Mouse (Mus musculus) liver, embryonic 13.5 days (tissue): ENCODE measurements around the gene Lrit3. TPM values are rescaled to one million over a fixed set of nuclear protein-coding genes. Genes with fewer than 3 reads are reported as not detected.
A peak's percentile ranks its signal among the peaks of the same experiment; 100 is the strongest.
"Not testable (repeated sequence)": the region's sequence is repeated elsewhere in the genome, so short reads cannot be mapped to it uniquely, and the experiment has no call there.

Experiments
- ATAC-seq: fragments of 200-750 bp; cut with Nextera tagmentation; 2 replicates; pipeline ENCODE4 v1.8.0; 2017; ENCODE audit warnings: low read depth, mild to moderate bottlenecking, moderate number of reproducible peaks, moderate library complexity
- DNase-seq: peaks from one replicate; pipeline ENCODE4 v3.0.0; 2022
- H3K27ac ChIP-seq: fragments of 300-500 bp; sonication (generic); 2 replicates; pipeline ENCODE4 v1.5.1; 2015; ENCODE audit warnings: moderate library complexity, mild to moderate bottlenecking, inconsistent platforms
- H3K27me3 ChIP-seq: fragments of 300-500 bp; sonication (generic); 2 replicates; pipeline ENCODE4 v1.6.1; 2015; ENCODE audit warnings: mild to moderate bottlenecking, inconsistent platforms
- H3K36me3 ChIP-seq: fragments of 300-500 bp; sonication (generic); 2 replicates; pipeline ENCODE4 v1.6.1; 2015; ENCODE audit warnings: mild to moderate bottlenecking, inconsistent platforms
- H3K4me1 ChIP-seq: fragments of 300-500 bp; sonication (generic); replicated peaks from 2 replicates; pipeline ENCODE4 v1.6.1; 2015; ENCODE audit warnings: inconsistent platforms
- H3K4me2 ChIP-seq: fragments of 300-500 bp; sonication (generic); 2 replicates; pipeline ENCODE4 v1.6.1; 2015; ENCODE audit warnings: inconsistent platforms, mild to moderate bottlenecking, moderate library complexity
- H3K4me3 ChIP-seq: fragments of 300-500 bp; sonication (generic); replicated peaks from 2 replicates; pipeline ENCODE4 v1.5.1; 2015; ENCODE audit warnings: mild to moderate bottlenecking, inconsistent platforms
- H3K9ac ChIP-seq: fragments of 300-500 bp; sonication (generic); 2 replicates; pipeline ENCODE4 v1.6.1; 2015; ENCODE audit warnings: mild to moderate bottlenecking, inconsistent platforms
- H3K9me3 ChIP-seq: fragments of 300-500 bp; sonication (generic); replicated peaks from 2 replicates; pipeline ENCODE4 v1.6.1; 2016; ENCODE audit warnings: inconsistent platforms
- WGBS: fragments of 180-500 bp; shearing (Covaris S2); methylation state at CpG from one replicate; pipeline ENCODE4 v1.1.7; 2015; ENCODE audit not compliant: insufficient replicate concordance; 5-methylcytosine and 5-hydroxymethylcytosine counted together
- polyA plus RNA-seq: library from polyadenylated mRNA; unstranded; fragments of >200 nt; fragmentation: Nextera tagmentation; extraction: Ambion mirVana; gene quantifications from 2 replicates; pipeline ENCODE4 v1.2.1, GENCODE M21; 2015

The Lrit3 gene
- polyA plus RNA-seq, 1 experiment from 2014 or later = not detected

DNA sequence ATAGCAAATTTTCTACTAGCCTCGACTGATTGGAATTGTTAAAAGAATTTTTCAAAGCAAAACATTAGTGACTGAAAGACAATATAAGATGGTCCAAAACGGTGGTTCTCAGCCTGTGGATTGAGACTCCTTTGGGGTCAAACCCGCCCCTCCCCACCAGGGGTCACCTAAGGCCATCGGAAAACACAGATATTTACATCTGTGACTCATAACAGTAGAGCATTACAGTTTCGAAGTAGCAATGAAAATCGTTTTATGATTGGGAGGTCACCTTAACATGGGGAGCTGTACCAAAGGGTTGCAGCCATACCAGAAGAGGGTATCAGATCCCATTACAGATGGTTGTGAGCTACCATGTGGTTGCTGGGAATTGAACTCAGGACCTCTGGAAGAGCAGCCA lies 32.6 kb downstream of the Lrit3 start:
- Histone ChIP-seq H3K4me1 (no peaks in the 10 kb centered on the region), H3K27me3 (no peaks in the 10 kb centered on the region), H3K36me3 (no peaks in the 10 kb centered on the region), H3K9me3 (no peaks in the 10 kb centered on the region), H3K27ac (no peak overlapping the region), H3K4me3 (no peak overlapping the region), H3K4me2 (no peak overlapping the region), H3K9ac (no peak overlapping the region)
- no peak for DNase-seq
- ATAC-seq = no peak
- WGBS = 55% methylated on average over 6 of the region's 6 CpGs

DNA sequence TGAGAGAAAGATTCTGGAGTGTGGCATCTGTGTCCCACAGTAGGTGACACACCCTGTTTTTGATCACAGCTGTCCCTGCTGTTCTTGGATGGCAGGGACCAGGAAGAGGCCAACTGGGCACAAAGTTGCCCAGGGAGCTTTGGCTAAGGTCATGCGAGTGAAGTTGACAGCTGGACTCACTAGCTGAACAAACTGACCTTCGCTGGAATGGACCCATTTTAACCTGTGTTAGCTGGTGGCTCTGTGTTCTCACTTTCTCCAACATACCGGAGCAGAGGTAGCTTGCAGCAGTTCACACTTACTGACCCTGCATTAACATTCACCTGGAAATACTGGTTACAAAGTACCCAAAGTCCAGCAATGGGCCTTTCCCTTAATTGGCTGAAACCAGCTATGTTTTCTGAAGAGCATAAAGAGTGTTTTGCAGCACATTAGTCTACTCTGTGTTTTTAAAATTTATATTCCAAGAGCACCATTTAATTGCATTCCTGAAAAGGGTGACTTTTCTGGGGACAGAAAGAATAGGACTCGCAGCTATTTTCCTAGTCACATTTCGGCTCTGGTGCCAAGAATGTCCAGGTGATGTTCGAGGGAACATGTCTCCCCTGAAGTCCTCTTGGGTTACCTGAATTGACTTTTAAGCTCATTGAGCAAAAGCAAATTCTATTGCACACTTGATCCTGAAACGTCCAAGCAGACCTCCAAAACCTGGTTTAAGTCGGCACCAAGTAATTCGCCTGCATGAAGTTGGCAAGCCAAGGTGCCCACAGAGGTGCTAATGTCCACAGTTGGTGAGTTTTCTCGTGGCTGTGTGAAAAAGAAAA lies 36.6 kb downstream of the Lrit3 start:
- H3K36me3 ChIP-seq = no peaks in the 10 kb centered on the region
- H3K9ac ChIP-seq = no peak overlapping the region
- no peaks in the 10 kb centered on the region for H3K9me3 ChIP-seq
- 64% methylated on average over 10 of the region's 10 CpGs for WGBS
- no peaks in the 10 kb centered on the region for H3K4me1 ChIP-seq
- H3K27ac ChIP-seq = no peak overlapping the region
- no peaks in the 10 kb centered on the region for H3K27me3 ChIP-seq
- no peak for ATAC-seq
- no peak overlapping the region for H3K4me2 ChIP-seq
- no peak overlapping the region for H3K4me3 ChIP-seq
- DNase-seq = no peak

DNA sequence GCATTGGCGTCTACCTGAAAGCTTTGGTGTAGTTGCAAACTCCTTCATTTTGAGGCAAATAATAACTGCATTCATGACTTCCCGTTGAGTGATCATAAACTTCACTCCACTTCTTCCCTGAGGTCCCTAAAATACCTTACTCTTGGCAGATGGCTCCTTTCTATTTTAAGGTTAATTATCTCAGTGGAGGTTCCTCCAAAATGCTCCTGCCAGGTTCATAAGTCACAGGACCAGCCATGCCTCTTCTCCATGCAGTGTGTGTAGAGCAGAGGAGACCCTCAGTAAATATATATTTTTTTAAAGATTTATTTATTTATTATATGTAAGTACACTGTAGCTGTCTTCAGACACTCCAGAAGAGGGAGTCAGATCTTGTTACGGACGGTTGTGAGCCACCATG lies 37.7 kb downstream of the Lrit3 start:
- Histone ChIP-seq H3K36me3 (no peaks in the 10 kb centered on the region), H3K9ac (no peak overlapping the region), H3K4me1 (no peaks in the 10 kb centered on the region), H3K27me3 (no peaks in the 10 kb centered on the region), H3K9me3 (no peaks in the 10 kb centered on the region), H3K27ac (no peak overlapping the region), H3K4me2 (no peak overlapping the region), H3K4me3 (no peak overlapping the region)
- 69% methylated on average over 4 of the region's 4 CpGs for WGBS
- no peak for DNase-seq
- no peak for ATAC-seq

DNA sequence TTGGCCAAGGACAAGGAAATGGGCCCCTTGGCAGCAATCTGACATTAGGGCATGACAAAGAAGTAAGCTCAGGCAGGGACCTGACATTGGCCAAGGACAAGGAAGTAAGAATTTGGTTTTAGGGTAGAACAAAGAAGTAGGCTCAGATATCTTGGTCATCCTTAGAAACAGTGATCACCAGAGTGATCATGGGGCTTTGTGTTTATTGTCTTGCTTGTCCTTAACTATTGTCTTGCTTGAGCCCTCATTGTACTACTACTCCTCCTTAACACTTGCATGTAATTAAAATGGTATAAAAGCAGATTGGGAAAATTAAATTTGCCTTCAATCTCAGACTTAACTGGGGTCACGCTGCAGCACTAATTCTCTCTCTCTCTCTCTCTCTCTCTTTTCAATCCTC lies 46.2 kb downstream of the Lrit3 start:
- not testable (repeated sequence) for H3K36me3 ChIP-seq, ATAC-seq, H3K9me3 ChIP-seq, H3K4me1 ChIP-seq, H3K9ac ChIP-seq, H3K27me3 ChIP-seq, H3K4me3 ChIP-seq, H3K27ac ChIP-seq, H3K4me2 ChIP-seq, DNase-seq
- WGBS = 80% methylated on average over 1 of the region's 1 CpGs

DNA sequence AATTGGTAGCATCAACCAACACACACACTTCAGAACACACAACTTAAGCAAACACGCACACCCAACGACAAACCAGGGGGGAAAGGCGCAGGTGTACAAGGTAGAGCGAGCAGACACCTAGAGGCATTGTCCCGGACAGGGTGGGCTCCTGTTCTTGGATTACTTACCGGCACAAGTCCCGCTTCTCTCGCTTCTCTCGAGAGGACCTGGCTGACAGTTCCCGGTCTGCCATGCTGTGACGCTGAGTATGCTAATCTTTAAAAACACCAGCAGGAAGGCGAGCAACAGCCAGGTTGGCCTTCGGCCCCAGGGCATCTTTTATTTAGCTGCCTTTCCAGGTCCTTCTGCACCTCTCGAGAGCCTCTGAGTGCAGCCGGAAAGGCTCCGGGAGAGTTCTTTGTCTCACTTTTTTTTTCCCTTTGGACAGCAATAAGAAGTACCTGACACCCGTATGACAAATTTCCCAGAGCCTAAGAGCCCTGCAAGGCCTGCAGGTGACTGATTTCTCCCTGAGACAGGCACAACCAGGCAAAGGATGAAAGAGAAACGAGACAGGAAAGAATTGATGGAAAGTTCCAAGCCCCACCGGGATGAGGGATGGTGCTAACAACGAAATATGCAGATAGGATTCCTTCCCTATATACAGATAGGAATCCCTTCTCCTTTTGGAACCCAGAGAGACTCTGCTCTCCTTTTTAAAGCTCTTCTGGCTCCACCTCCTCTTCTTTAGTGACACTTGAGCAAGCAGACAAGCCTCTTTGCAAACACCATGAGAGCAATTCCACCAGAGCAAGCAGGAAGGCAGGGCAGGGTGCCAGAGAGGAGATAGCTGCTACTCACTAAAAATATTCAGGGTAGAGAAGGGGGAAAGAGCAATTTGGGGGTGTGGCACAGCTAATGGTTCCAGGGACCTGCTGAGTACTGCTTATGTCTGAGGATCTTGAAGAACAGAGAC lies 48.9 kb downstream of the Lrit3 start, which contains the start of gene Egf:
Egf (minus strand) TSS at position 667 of the 955 bp plus-strand sequence.
- no peak within 1 kb of the TSS for H3K27ac ChIP-seq
- ATAC-seq = no peak
- H3K9ac ChIP-seq = no peak within 1 kb of the TSS
- no peaks in the 10 kb centered on the region for H3K4me1 ChIP-seq
- H3K36me3 ChIP-seq = no peaks in the 10 kb centered on the region
- no peaks in the 10 kb centered on the region; the same call in 1 of the 2 replicates for H3K9me3 ChIP-seq
- H3K4me2 ChIP-seq = peak within 1 kb of the TSS; percentile 42
- WGBS = 15% methylated on average over 20 of the region's 20 CpGs
- peaks cover 10% of the 10 kb centered on the region; the same call in 1 of the 2 replicates for H3K27me3 ChIP-seq
- DNase-seq = no peak
- H3K4me3 ChIP-seq = peak within 1 kb of the TSS; percentile 21

DNA sequence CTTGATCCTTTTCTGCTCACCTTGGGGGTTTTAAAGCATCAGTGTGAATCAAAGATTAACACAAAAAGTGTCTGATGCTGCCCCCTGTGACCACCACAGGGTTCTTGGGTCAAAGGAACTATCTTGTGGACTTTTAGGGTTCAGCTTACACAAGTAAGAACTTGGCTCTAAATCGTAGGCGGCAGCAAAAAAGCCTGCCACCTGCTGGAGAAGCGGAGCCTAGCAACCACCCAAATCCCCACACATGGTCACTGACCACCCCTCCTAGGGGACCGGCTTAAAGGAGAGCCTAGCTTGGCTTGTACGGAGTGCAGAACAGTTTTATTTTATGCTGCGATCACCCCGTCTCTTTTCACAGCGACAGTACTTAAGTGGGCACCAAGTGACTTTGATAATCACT lies 59.0 kb downstream of the Lrit3 start:
- Histone ChIP-seq H3K9ac (no peak overlapping the region), H3K27me3 (no peaks in the 10 kb centered on the region), H3K9me3 (no peaks in the 10 kb centered on the region), H3K4me1 (no peaks in the 10 kb centered on the region), H3K27ac (no peak overlapping the region), H3K36me3 (no peaks in the 10 kb centered on the region), H3K4me3 (no peak overlapping the region), H3K4me2 (no peak overlapping the region)
- no peak for ATAC-seq
- no peak for DNase-seq
- WGBS = 50% methylated on average over 8 of the region's 8 CpGs

DNA sequence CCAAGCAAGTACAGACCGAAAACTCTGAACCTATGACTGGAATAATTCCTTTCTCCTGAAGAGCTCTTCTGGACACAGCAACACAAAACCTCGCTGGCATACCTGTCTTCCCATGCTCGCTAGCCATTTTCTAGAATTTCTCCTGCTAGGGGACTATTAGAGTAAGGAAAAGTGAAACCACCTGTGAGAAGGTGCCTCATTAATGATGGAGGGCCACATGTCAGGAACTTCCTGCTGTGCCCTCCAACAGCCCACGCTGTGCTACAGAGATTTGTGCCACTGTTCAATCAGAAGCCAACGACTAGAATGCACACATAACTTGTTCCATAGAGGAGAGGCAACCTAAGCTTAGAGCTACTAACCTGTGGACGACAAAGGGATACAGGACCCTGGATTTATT lies 61.0 kb downstream of the Lrit3 start:
- Histone ChIP-seq H3K9me3 (no peaks in the 10 kb centered on the region), H3K4me2 (no peak overlapping the region), H3K4me3 (no peak overlapping the region), H3K27ac (no peak overlapping the region), H3K9ac (no peak overlapping the region), H3K4me1 (no peaks in the 10 kb centered on the region), H3K36me3 (no peaks in the 10 kb centered on the region), H3K27me3 (no peaks in the 10 kb centered on the region)
- 61% methylated on average over 6 of the region's 6 CpGs for WGBS
- ATAC-seq (no peak), DNase-seq (no peak)

DNA sequence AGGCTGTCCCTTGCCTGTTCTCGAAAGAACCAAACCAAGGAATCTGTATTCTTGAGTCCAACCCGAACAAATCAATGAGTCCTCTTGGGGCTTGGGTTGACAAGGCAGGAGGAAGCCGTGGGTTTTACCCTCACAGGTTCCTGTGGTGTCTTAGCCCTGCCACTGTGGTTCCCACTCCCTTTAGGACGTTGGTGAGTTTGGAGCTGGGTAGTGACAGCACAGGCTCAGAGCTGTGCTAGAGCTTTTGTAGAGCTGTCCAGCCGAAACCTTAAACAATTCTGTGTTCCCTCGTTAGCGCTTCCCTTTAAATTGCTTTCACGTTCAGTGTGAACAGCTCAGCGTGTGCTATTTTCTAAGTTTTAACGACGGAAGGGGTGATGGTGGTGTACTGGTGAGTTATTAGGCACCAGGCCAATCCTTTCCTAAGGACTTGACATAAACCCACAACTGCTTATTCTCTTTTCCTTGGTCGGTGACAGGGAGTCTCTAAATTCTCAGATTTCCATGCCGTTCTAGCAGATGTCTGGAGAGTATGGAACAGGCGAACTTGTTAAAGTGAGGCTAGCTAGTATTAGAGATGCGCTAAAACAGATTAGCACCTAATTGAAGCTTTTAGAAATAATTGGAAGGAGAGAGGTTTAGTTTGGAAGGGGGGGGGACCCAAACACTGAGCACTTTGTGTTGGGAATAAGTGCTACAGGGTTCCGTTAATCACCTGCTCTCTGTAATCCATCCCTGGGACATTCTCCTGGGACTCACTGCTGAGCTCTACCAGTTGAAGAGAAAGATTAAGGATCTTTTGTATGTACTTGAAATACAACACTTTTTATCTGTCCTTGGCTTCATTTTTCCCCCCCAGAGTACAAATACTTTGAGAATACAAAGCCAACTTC lies 65.3 kb downstream of the Lrit3 start:
- Histone ChIP-seq H3K4me3 (no peak overlapping the region), H3K4me2 (no peak overlapping the region), H3K4me1 (no peaks in the 10 kb centered on the region), H3K27me3 (no peaks in the 10 kb centered on the region), H3K9me3 (no peaks in the 10 kb centered on the region), H3K36me3 (no peaks in the 10 kb centered on the region), H3K9ac (no peak overlapping the region), H3K27ac (no peak overlapping the region)
- 59% methylated on average over 16 of the region's 16 CpGs for WGBS
- ATAC-seq = no peak
- no peak for DNase-seq

Other genes starting within 250 kb of the Lrit3 start
- gene Egf, start 48.7 kb downstream of the Lrit3 start, polyA plus RNA-seq = 0.45 and 0.53 TPM in 2 replicates
- 0.03 and 0.12 TPM in 2 replicates for gene Rrh, start 18.6 kb upstream of the Lrit3 start, polyA plus RNA-seq
- 64.9 and 69.0 TPM in 2 replicates for gene Gar1, start 27.4 kb upstream of the Lrit3 start, polyA plus RNA-seq
- 112 and 141 TPM in 2 replicates for gene Cfi, start 31.9 kb upstream of the Lrit3 start, polyA plus RNA-seq
- 88.8 and 96.7 TPM in 2 replicates for gene Pla2g12a, start 74.6 kb upstream of the Lrit3 start, polyA plus RNA-seq
- 38.4 and 43.5 TPM in 2 replicates for gene Casp6, start 97.4 kb upstream of the Lrit3 start, polyA plus RNA-seq
- 10.0 and 10.9 TPM in 2 replicates for gene Mcub, start 166.2 kb upstream of the Lrit3 start, polyA plus RNA-seq